Mouse (Mus musculus): ENCODE results near the gene Mrpl33.

Gene Mrpl33

GRCm38 (mm10) chr5:31613852-31614286 is 17.1 kb downstream of the Mrpl33 start:
- no peak; the same call in 1 of the 2 replicates for TF ChIP-seq GATA4 (IDR thresholded peaks at IDR 0.05; ENCODE audit: insufficient replicate concordance, low read length)

GRCm38 (mm10) chr5:31614339-31615025 is 17.7 kb downstream of the Mrpl33 start:
- TF ChIP-seq GATA4 (IDR thresholded peaks at IDR 0.05; ENCODE audit: insufficient replicate concordance, low read length): no peak

- no peak for TF ChIP-seq GATA4 (IDR thresholded peaks at IDR 0.05; ENCODE audit: insufficient replicate concordance, low read length)
These were observed 23.6 kb downstream of the Mrpl33 start for GRCm38 (mm10) chr5:31620326-31620725.

- no peak for TF ChIP-seq GATA4 (IDR thresholded peaks at IDR 0.05; ENCODE audit: insufficient replicate concordance, low read length)
These were observed 30.4 kb downstream of the Mrpl33 start for GRCm38 (mm10) chr5:31627117-31627516.

GRCm38 (mm10) chr5:31627562-31628526 is 31.1 kb downstream of the Mrpl33 start:
- no peak for TF ChIP-seq GATA4 (IDR thresholded peaks at IDR 0.05; ENCODE audit: insufficient replicate concordance, low read length)

GRCm38 (mm10) chr5:31628555-31628954 is 31.8 kb downstream of the Mrpl33 start:
- no peak for TF ChIP-seq GATA4 (IDR thresholded peaks at IDR 0.05; ENCODE audit: insufficient replicate concordance, low read length)

- TF ChIP-seq GATA4 (IDR thresholded peaks at IDR 0.05; ENCODE audit: insufficient replicate concordance, low read length): no peak
These were observed 33.3 kb downstream of the Mrpl33 start for GRCm38 (mm10) chr5:31630064-31630463.

GRCm38 (mm10) chr5:31634161-31634560 is 37.4 kb downstream of the Mrpl33 start:
- TF ChIP-seq GATA4 (IDR thresholded peaks at IDR 0.05; ENCODE audit: insufficient replicate concordance, low read length): no peak

GRCm38 (mm10) chr5:31634679-31635078 is 37.9 kb downstream of the Mrpl33 start:
- no peak for TF ChIP-seq GATA4 (IDR thresholded peaks at IDR 0.05; ENCODE audit: insufficient replicate concordance, low read length)

- no peak for TF ChIP-seq GATA4 (IDR thresholded peaks at IDR 0.05; ENCODE audit: insufficient replicate concordance, low read length)
These were observed 40.0 kb downstream of the Mrpl33 start for GRCm38 (mm10) chr5:31636636-31637253.

- TF ChIP-seq GATA4 (IDR thresholded peaks at IDR 0.05; ENCODE audit: insufficient replicate concordance, low read length): no peak
These were observed 43.8 kb downstream of the Mrpl33 start for GRCm38 (mm10) chr5:31640542-31640941.

GRCm38 (mm10) chr5:31642300-31642699 is 45.6 kb downstream of the Mrpl33 start:
- no peak for TF ChIP-seq GATA4 (IDR thresholded peaks at IDR 0.05; ENCODE audit: insufficient replicate concordance, low read length)

GRCm38 (mm10) chr5:31644272-31644671 is 47.5 kb downstream of the Mrpl33 start:
- TF ChIP-seq GATA4 (IDR thresholded peaks at IDR 0.05; ENCODE audit: insufficient replicate concordance, low read length): no peak

- TF ChIP-seq GATA4 (IDR thresholded peaks at IDR 0.05; ENCODE audit: insufficient replicate concordance, low read length): no peak
These were observed 48.1 kb downstream of the Mrpl33 start for GRCm38 (mm10) chr5:31644847-31645246.

GRCm38 (mm10) chr5:31645798-31646197 is 49.1 kb downstream of the Mrpl33 start:
- no peak for TF ChIP-seq GATA4 (IDR thresholded peaks at IDR 0.05; ENCODE audit: insufficient replicate concordance, low read length)

Data from liver, adult (tissue).